Mouse (Mus musculus): Measurements from ENCODE around the gene Pxn.

GRCm38 (mm10) chr5:115586780-115587179, 80.3 kb downstream of the Pxn start:
- TF ChIP-seq CTCF (IDR thresholded peaks at IDR 0.05) (no peak), EP300 (IDR thresholded peaks at IDR 0.05) (no peak)

Measured in lung, postnatal 0 days (tissue).